Mouse (Mus musculus) megakaryocyte-erythroid progenitor cell, adult 5-6 weeks (primary cell): ENCODE results near the gene Dcakd. TPM values are rescaled to one million over a fixed set of nuclear protein-coding genes. Genes with fewer than 3 reads are reported as not detected.

Experiments used
- ATAC-seq: replicated peaks from 2 replicates; pipeline ENCODE4 v1.8.0; 2016; ENCODE audit warnings: mild to moderate bottlenecking, inconsistent platforms; ENCODE audit not compliant: severe bottlenecking, poor library complexity, low FRiP score, low TSS enrichment
- total RNA-seq, 2 experiments: library from RNA; stranded (forward) in 1 of 2; stranded (reverse) in 1 of 2; fragments of 200-1000, 215-1000 nt in 1 of 2; fragments of >200 nt in 1 of 2; fragmentation: Nextera tagmentation in 1 of 2; gene quantifications; 2 replicates each; pipeline ENCODE4 v1.2.3; 2014 to 2017

Gene Dcakd
- total RNA-seq, 2 experiments from 2014 or later = 9.3 to 24.5 TPM

DNA sequence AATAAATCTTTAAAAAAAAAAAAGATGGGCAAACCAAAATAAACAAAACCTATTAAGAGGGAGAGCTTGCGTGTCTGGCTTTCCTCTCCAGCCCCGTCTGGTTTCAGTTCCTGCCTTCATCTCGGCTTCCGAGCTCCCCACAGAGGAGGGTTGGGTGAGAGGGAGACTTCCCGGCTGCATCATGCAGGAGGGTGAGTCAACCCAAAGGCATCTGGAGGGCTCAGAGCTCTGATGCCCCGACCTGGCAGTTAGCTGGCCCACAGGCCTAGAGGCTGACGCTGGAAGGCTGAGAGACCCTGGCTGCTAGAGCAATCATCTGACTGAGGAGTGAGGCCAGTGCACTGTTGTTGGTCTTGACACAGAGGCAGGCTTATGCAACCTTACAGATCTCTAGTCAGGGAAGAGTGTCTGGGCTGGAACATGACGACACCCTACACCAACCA lies 23.1 kb upstream of the Dcakd start:
- ATAC-seq = no peak

DNA sequence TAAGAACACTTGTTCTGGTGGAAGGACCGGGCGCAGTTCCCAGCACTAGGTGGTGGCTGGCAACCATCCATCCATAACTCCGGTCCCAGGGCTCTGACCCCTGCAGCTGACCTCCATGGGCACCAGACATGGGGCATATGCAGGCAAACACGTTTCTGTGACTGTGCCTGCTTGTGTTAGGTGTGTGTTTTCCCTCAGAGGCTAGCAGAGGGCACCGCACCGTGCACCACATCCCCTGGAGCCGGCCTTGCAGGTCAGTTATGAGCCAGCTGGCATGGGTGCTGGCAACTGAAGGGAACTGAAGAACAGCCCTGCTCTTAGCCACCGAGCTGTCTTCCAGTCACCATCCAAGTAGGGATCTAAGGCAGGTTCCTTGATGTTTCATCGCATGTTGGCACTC lies 22.0 kb upstream of the Dcakd start:
- ATAC-seq = no peak

DNA sequence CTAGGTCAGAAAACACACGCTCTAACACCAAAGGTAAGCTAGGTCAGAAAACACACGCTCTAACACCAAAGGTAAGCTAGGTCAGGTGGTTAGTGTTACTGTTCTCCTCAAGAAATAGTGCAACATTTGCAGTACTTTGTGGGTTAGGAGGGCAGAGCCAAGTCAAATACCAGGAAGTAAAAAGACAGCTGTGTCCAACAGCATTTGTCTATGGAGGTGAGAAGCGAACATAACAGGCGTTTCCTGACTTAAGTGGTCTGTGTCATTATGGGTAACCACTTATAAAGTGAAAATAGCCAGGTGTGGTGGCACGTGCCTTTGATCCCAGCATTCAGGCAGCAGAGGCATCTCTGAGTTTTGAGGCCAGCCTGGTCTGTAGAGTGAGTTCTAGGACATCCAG lies 21.5 kb upstream of the Dcakd start:
- ATAC-seq = no peak

DNA sequence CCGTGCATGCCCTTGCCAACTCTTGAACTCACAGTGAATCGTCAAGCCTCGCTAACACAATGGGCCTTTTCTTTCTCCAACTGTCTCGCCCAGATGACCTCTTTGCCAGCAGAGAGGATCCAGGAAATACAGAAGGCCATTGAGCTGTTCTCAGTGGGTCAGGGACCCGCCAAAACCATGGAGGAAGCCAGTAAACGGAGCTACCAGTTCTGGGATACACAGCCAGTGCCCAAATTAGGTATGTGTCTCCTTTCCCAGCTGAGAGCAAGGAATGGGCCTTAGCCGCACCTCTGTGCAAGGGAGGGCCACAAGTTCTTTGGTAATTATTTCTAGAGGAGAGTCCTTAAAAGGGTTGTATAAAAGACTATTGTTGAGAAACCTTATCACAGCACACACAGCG lies 18.2 kb upstream of the Dcakd start:
- no peak for ATAC-seq

DNA sequence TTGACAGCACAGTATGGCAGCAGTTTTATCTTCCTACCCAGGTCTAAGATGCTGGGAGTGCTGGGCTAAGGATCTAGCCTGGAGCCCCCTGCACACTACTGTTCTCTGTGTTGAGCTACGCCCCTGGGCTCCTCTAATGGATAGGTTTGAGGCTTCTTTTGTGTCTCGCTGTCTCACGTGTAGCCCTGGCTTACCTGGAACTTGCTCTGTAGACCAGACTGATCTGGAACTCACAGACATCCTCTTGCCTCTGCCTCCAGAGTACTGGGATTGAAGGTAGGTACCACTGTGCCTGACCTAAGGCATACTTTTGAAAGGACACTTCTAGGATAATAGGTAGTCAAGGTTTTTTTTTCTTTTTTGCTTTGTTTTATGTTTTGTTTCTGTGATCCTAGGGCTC lies 15.8 kb upstream of the Dcakd start:
- no peak for ATAC-seq

DNA sequence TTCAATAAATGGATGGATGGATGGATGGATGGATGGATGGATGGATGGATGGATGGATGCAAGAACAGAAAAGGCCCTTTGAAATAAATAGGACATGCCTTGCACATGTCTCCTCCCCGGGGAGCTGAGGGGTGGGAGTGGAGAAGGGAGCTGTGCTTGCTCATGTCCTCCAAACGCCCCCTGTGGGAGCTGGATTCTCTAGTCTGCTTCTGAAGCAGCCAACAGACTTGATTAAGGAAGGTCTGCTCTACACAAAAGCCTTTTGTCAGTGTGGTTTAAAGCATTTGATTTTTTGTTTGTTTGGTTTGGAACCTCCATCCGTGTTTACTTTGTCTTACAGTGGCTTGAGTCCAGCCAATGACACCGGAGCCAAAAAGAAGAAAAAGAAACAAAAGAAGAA lies 14.7 kb upstream of the Dcakd start:
- no peak for ATAC-seq

DNA sequence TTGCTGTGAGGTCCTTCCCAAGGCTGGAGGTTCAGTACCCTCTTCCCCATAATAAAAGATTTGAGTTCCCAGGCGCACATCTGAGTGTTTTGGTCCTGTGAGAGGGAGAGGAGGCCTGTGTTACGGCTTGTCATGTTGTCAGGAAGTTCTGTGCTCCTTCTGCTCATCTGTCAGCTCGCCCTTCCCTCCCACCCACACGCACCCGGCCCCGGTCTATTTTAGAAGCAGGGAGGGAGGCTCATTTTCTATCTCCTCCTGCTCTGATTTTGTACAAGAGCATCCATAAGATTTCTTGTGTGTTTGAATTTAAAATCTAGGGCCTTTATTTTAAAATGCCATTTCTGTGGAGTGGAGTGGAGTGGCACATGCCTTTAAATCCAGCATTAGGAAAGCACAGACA lies 9.9 kb upstream of the Dcakd start:
- no peak for ATAC-seq

DNA sequence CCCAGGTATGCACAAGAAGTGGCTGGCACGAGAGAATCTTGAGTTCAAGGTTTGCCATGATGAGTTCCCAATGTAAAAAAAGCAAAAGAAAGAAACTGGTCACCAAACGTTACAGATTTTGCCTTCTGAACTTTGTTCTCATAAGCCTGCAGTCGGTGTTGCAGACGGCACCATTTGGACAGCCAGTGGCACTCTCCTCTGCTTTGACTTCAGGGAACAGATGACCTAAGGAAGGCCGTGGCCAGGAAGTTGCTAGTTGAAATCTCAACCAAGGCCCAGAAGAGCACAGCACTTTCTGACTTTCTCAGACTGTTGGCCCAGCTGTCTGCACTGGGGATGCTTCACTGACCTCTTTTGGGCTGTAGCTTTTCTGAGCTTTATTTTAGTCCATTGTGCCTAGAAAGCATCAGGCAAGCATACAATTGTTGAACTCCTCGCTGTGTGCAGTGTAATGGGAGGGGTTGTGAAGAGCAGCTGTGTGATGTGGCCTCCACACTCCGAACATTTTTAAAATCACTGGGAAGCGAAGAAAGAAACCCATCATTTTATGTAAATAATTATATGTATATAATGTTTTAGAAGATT lies 8.8 kb upstream of the Dcakd start:
- ATAC-seq = no peak

DNA sequence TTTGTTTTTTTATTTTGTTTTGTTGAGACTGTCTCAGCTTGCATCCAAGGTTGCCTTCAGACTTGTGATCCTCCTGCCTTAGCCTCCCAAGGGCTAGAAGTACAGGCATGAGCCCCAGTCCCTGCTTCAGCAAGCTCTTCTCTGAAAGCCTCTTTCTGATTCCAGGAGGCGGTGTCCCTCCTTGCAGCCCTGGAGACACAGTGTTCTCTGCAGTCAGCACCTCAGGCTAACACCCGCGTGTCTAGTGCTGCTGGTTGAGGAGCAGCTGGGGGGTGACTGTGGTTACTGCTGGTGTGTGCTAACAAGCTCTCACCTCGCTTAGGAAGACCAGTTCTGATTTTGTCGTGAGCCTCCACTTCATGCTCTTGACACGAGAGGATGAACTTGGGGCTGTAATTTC lies 6.9 kb upstream of the Dcakd start:
- ATAC-seq = no peak

DNA sequence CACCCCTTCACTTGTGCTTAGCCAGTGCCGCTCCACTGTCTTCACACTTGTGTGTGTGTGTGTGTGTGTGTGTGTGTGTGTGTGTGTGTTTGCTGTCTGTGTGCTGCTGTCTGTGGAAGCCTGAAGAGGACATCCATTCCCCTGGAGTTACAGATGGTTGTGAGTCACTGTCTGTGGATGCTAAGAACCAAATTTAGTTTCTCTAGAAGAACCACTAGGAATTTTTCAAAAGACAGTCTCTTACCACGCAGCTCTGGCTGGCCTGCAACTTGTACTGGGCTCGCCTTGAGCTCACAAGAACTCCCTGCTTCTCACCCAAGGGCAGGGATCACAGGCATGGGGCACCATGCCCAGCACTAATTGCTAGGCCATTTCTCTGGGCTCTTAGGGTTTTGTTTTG lies 4.9 kb upstream of the Dcakd start:
- no peak for ATAC-seq

DNA sequence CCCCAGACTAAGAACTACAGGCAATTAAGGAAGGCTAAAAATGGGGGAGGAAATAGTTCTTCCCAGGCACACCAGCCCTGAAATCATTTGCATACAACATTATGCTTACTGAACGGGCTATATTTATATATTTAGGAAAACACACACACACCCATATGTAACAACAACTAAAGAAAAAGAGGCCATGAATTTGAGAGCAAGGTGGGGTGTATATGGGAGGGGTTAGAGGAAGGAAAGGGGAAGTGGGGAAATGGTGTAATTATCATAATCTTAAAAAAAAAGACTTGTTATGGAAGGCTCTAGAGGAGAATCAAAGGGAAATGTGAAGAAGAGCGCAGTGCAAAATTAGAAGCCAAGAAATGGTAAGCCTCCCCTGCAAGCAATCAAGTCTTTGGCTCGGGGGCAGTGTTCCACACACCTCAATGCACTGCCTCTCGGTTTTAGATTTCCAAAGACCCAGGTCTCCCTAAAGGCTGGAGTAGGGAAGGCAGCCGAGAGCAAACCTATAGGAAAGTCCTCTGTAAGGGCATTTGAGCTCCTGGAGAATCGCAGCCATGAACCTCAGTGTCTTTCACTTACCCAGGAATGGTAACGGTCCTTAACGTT lies 460 bp downstream of the Dcakd start:
- ATAC-seq = no peak

DNA sequence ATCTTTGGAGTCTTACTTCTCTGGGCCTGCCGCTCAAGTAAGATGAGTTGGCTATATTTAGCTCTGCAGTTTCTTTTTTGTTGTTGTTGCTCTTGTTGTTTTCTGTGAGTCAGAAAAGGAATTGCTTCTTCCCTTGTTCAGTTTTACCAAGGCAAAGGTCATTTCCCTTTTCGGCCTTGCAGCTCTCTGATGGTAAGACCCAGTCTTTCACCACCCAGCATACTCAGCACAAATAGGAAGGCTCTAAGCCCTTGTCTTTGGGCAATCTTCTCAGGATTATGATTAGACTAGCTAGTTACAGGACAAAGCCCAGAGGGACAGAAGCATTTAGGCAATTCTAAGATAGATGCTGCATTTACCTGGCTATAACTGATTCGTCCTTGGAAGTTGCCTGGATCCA lies 1.2 kb downstream of the Dcakd start:
- no peak for ATAC-seq

DNA sequence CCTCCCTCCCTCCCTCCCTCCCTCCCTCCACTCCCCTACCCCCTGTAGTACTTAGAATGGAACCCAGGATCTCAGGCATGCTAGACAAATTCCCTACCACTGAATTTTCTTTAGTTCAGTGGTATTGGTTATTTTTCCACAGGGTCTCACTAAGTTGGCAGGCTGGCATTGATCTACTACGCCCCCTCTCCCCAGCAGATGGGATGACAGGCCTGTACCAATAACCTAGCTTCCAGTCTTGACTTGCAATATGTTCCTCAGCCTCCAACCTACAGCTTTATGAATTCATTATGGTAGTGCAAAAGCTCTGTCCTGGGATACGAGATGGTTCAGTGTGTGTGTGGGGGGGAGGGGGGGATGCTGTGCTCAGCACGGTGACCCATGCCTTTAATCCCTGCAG lies 4.2 kb downstream of the Dcakd start:
- no peak for ATAC-seq

DNA sequence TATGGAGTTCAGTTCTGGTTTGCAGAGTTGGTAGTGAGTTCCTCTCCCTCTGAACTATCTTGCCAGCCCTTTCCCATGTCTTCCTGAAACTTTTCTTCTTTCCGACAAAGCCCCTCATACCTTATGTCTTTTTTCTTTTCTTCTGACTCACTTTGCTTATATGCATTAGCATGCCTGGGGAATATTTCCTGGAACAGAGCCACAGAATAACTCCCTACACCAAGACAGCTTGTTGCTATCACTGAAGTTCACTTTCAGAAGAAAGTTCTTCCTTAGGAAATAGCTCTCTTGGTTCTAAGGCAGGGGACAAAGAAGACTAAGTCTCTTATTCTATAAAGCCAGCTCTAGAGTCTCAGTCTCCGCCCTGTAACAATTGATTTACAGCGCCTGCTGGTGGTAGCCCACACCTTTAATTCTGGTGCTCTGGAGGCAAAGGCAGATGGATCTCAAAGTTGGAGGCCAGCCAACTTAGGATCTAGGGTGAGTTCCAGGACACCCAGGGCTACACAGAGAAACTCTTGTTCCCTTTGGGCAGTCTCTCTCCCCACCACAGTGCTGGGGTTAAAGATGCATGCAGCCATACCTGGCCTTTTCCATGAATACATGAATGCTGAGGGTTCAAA lies 7.3 kb downstream of the Dcakd start:
- ATAC-seq = no peak

DNA sequence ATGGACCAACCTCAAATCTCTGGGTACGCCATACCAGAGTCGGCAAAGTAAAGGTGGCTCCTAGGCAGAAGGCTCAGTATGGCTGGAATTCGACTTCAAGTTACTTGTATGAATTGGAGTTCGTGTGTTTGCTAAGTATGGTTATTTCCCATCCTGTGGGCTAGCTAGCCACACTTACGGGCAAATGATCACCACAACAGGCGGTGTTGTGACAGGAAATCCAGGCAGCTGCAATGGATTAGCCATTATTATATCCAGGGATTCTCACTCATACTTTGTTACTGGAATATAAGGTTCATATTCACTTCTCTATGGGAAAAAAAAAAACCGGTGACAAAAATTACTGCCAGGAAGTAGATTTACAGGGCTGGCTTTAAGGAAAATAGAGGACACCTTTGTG lies 8.8 kb downstream of the Dcakd start:
- no peak for ATAC-seq

DNA sequence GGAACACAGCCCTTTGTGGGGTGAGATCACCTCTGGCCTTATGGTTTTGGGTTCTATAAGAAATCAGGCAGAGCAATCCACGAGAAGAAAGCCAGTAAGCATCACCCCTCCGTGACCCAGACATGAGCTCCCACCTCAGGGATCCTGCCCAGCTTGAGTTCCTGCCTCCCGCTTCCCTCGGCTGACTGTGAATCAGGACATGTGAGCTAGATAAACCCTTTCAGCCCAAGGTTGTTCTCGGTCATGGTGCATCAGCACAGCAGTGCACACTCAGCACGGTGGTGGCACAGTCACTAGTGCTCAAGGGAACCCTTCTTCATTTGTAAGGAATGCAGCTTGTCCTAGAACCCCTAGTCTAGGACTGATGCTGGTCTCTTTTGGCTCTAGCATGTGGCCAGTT lies 9.3 kb downstream of the Dcakd start:
- ATAC-seq = no peak

DNA sequence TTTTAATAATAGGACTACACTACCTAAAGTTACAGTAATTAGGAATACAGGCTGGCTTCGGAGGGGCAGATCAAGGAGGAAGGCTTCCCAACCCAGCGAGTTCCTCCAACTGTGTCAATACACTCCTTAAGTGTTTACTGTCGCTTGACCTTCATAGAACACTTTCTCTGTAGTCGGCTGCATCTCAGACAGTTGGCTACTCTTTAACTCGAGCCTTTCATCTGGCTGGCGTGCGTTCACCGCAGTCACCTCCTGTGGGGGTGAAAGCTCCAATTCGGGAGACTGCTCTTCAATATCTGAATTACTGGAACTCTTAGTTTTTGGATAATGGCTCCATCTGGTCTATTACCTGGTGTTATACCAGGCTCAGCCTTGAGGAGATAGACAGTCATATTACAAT lies 10.5 kb downstream of the Dcakd start:
- ATAC-seq = no peak

DNA sequence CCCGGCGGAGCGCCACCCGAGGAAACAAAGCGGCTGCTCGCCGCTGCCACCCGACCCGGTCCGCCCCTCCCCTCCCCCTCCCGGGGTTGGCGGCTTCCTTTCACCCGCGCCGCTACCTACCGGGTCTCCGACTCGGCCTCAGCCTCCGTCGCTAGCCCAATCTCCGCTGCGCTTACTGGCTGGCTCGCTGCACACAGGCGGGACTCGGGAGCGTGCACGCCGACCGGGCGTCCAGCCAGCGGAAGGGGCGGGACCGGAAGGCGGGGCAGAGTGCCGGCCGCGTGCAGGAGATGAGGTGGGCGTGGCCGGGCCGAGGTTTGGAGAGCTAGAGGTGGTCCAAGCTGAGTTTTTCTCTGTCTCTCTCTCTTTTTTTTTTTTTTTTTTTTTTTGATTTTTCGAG lies 11.2 kb downstream of the Dcakd start:
- ATAC-seq = peak; percentile 100

DNA sequence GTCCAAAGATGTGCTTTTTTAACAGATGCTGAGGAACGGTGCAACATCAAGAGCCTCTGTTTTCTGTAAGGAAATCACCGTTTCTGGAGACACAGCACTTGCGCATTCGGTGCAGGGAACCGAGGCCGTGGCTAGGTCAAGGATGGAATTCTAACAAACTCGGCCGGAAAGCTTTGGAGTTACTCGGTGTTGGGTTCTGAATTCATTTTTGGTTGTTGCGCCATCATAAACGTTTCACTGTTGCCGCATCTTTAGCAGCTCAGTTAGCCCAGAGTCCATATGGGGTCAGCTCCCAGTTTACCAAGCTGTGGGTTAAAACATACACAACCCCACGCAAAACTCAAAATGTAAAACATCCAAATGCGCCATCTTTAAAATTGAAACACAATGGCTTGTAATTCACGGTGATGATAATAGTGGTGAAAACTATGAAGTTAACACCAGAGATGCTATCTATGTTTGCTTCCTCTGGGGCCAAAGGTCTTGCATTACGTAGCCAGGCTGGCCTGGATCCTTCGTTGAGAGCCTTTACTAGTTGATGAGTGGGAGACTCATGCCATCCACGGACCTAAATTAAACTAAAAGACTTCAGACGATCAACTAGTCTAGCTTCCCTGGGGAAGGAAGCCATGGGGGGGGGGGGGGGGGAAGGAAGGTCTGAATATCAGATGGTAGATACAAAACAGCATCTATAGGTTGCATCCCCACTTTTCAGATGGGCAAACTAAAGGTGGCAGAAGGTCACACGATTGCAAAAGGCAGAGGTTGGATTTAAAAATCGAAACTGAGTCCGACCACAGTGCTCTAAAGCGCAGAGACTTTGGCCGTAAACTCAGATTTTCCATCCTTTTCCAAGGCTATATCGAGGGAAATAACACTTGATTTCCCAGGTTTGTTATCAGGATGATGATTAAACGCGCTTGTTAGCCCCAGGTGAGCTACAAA lies 12.0 kb downstream of the Dcakd start:
- no peak for ATAC-seq

DNA sequence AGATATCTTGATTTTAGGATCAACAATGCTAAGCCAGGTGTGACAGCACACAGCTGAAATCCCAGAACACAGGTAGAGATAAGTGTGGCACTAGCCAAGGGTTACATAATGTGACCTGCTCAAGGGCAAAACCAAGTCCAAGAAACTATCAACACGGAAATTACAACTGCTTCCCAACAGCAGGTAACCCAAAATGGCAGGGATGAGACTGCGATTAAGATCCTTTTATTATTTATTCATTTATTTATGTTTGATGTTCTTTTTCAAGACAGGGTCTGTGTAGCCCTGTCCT lies 17.0 kb downstream of the Dcakd start:
- ATAC-seq = no peak
